Mouse (Mus musculus) hindbrain, postnatal 0 days (tissue): ENCODE results near the gene Tmem217. TPM values are rescaled to one million over a fixed set of nuclear protein-coding genes. Genes with fewer than 3 reads are reported as not detected.

ENCODE experiments used
- ATAC-seq: fragments of 200-750 bp; cut with Nextera tagmentation; 2 replicates; pipeline ENCODE4 v1.8.0; 2017; ENCODE audit warnings: mild to moderate bottlenecking, moderate TSS enrichment, moderate library complexity
- DNase-seq: peaks from one replicate; pipeline ENCODE4 v3.0.0-alpha.2; 2015; ENCODE audit warnings: low spot score
- H3K27ac ChIP-seq: fragments of 300-500 bp; sonication (generic); 2 replicates; pipeline ENCODE4 v1.5.1; 2014; ENCODE audit warnings: mild to moderate bottlenecking
- H3K27me3 ChIP-seq: fragments of 300-500 bp; sonication (generic); 2 replicates; pipeline ENCODE4 v1.6.1; 2014; ENCODE audit warnings: low read length, mixed read lengths; ENCODE audit not compliant: insufficient read depth
- H3K36me3 ChIP-seq: fragments of 300-500 bp; sonication (generic); 2 replicates; pipeline ENCODE4 v1.6.1; 2014; ENCODE audit warnings: low read length, mixed read lengths; ENCODE audit not compliant: insufficient read depth
- H3K4me1 ChIP-seq: fragments of 300-500 bp; sonication (generic); 2 replicates; pipeline ENCODE4 v1.6.1; 2014; ENCODE audit warnings: antibody characterized with exemption, low read length, mixed read lengths; ENCODE audit not compliant: insufficient read depth
- H3K4me2 ChIP-seq: fragments of 300-500 bp; sonication (generic); 2 replicates; pipeline ENCODE4 v1.6.1; 2014; ENCODE audit warnings: low read depth, mild to moderate bottlenecking, low read length, moderate library complexity, mixed read lengths
- H3K4me3 ChIP-seq: fragments of 300-500 bp; sonication (generic); 2 replicates; pipeline ENCODE4 v1.5.1; 2014; ENCODE audit warnings: low read length
- H3K9ac ChIP-seq: fragments of 300-500 bp; sonication (generic); replicated peaks from 2 replicates; pipeline ENCODE4 v1.6.1; 2014; ENCODE audit warnings: mild to moderate bottlenecking, low read length, moderate library complexity, mixed read lengths
- H3K9me3 ChIP-seq: fragments of 300-500 bp; sonication (generic); 2 replicates; pipeline ENCODE4 v1.6.1; 2016; ENCODE audit warnings: low read length, mixed read lengths
- CTCF ChIP-seq: IDR thresholded peaks from 2 replicates; pipeline ENCODE4 v1.5.1; 2016; ENCODE audit warnings: antibody characterized with exemption, control low read depth, low read depth
- WGBS: fragments of 180-500 bp; shearing (Covaris S2); extraction: QIAGEN DNeasy Blood & Tissue Kit; methylation state at CpG from one replicate; pipeline ENCODE4 v1.1.7; 2014; 5-methylcytosine and 5-hydroxymethylcytosine counted together
- polyA plus RNA-seq: library from polyadenylated mRNA; unstranded; fragments of >200 nt; fragmentation: Nextera tagmentation; extraction: Ambion mirVana; gene quantifications from 2 replicates; pipeline ENCODE4 v1.2.1, GENCODE M21; 2015
- total RNA-seq: library from RNA; depleted of rRNA; stranded (reverse); fragments of >200 nt; gene quantifications from 2 replicates; pipeline ENCODE4 v1.2.3, GENCODE M21; 2014

Tmem217 gene
- total and polyA plus RNA-seq, 2 experiments from 2014 or later, result 0.90 TPM; not detected in 1

DNA sequence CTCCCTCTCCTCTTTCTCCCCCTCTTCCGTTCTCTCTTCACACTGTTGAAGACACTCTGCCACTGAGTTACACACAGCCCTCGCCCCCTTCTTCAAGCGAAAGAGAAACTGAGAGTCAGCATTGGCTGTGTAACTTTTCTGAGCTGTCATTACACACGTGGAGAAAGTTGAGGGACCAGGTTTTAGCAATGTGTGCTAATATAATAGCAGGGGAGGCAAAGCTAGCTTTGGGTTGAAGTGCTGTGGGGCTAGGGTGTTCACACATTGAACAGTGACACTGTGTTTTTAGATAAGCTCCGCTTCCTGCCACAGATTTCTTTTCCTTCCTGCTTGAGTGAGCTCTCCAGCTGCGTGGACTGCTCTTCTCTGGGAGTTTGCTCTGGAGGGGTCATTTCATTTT is 1.2 kb downstream of the Tmem217 start:
- 63% methylated on average over 6 of the region's 6 CpGs for WGBS
- Histone ChIP-seq H3K4me2 (peak overlapping the region; percentile 91), H3K9ac (no peak overlapping the region), H3K4me3 (0 out of 2 replicates have a peak overlapping the region, but pooled peaks have one; percentile 85), H3K27me3 (no peaks in the 10 kb centered on the region), H3K9me3 (no peaks in the 10 kb centered on the region), H3K27ac (no peak overlapping the region), H3K4me1 (peaks cover 12% of the 10 kb centered on the region; the same call in 1 of the 2 replicates), H3K36me3 (no peaks in the 10 kb centered on the region)
- ATAC-seq, result no peak
- no peak for TF ChIP-seq CTCF
- no peak for DNase-seq

DNA sequence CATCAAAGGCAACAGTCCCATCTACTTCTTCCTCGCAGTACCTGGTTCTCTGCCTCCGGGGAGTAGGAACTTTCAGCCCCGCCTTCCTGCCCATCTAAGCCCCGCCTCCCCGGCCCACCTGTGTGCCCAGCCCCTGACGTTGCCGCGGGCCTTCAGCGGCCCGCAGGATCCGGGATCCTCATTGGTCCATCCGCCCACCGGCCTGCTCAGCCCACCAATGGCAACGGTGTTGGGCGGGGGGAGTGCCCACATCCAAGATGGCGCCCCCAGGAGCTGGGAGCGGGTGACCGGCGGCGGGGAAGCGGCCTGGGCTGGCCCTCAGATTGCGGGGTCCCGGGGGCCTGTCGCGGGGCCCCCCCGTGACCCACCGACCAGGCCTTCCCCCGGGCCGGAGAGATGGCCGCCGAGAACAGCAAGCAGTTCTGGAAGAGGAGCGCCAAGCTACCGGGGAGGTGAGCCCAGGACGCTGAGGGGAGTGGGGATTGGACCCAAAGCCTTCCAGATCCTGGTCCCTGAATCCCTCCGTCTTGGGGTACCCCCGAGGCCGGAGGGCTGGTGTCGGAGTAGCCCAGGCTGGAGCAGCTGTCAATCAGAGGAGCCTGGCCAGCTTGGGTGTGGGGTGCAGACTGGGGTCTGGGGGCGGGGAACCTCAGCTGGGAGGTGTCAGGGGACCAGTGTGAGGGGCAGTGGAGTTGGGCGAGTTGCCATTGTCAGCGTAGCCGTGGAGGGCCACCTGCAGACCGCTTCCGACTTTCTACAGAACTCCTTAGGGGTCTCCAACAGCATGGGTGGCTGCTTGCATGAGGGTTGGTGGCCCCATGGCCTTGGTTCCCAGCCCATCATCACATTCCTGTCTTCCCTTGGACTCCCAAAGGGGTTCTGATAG is 2.4 kb downstream of the Tmem217 start, which contains the start of the genes Gm17657 and Tbc1d22b:
Gm17657 (minus strand) TSS at position 96 of the 886 bp plus-strand sequence.
Tbc1d22b (plus strand) TSS at position 243 of the 886 bp plus-strand sequence.
- no peak for TF ChIP-seq CTCF
- peak; percentile 96 for DNase-seq
- peak within 1 kb of the TSS; percentile 85 for H3K4me3 ChIP-seq
- no peaks in the 10 kb centered on the region for H3K9me3 ChIP-seq
- WGBS, result under 1% methylated on average over 41 of the region's 44 CpGs
- peak within 1 kb of the TSS; percentile 95 for H3K9ac ChIP-seq
- peaks cover 12% of the 10 kb centered on the region; the same call in 1 of the 2 replicates for H3K4me1 ChIP-seq
- H3K4me2 ChIP-seq, result peak within 1 kb of the TSS; percentile 91
- peak; percentile 99 for ATAC-seq
- H3K36me3 ChIP-seq, result no peaks in the 10 kb centered on the region
- H3K27ac ChIP-seq, result peak within 1 kb of the TSS; percentile 64
- no peaks in the 10 kb centered on the region for H3K27me3 ChIP-seq

DNA sequence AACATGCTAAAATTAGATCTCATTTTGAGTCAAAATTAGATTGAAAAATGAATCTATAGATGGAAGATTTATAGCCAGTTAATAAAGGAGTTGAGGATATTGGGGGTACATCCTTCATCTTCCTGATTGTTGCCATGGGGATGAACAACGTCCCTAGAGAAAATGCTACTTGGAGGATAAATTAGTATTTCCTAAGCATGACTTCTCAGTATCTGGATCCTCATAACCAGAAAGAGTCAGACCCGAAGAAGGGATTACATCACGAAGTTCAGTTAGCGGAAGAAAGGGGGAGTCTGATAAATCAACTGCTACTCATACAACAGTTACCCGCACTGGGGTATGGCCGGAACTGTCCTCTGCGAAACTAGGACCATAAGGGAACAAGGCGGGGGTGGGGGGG is 3.2 kb downstream of the Tmem217 start:
- 49% methylated on average over 8 of the region's 8 CpGs for WGBS
- TF ChIP-seq CTCF, result peak; percentile 12; the same call in 1 of the 2 replicates
- H3K4me3 ChIP-seq, result peak overlapping the region; percentile 85

DNA sequence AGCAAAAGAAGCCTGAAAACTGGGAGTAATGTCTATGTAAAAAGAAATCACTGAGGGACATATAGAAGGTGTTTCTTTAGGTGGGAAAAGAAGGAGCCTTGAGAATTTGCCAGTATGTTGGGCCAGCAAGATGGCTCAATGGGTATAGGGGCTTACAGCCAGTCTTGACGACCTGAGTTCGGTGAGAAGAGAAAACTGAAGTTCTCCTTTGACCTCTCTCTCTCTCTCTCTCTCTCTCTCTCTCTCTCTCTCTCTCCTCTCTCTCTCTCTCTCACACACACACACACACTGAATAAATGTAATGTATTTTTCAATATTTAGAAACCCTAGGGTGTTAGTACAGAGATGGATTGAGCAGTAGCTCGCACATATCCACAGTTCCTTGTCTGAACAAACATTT is 3.7 kb downstream of the Tmem217 start:
- Histone ChIP-seq H3K27ac (no peak overlapping the region), H3K36me3 (no peaks in the 10 kb centered on the region), H3K27me3 (no peaks in the 10 kb centered on the region), H3K4me2 (no peak overlapping the region), H3K9me3 (no peaks in the 10 kb centered on the region), H3K9ac (no peak overlapping the region), H3K4me1 (peaks cover 12% of the 10 kb centered on the region; the same call in 1 of the 2 replicates), H3K4me3 (no peak overlapping the region)
- 73% methylated on average over 3 of the region's 3 CpGs for WGBS
- DNase-seq (no peak), ATAC-seq (no peak)
- TF ChIP-seq CTCF, result no peak

More for the DNA sequence above, 3.2 kb downstream of the Tmem217 start:
- peak overlapping the region; percentile 91 for H3K4me2 ChIP-seq
- no peak overlapping the region for H3K27ac ChIP-seq
- no peak overlapping the region for H3K9ac ChIP-seq
- ATAC-seq, result peak; percentile 35; the same call in 1 of the 2 replicates
- no peaks in the 10 kb centered on the region for H3K9me3 ChIP-seq
- no peaks in the 10 kb centered on the region for H3K27me3 ChIP-seq
- H3K4me1 ChIP-seq, result peaks cover 12% of the 10 kb centered on the region; the same call in 1 of the 2 replicates
- no peaks in the 10 kb centered on the region for H3K36me3 ChIP-seq
- DNase-seq, result no peak

DNA sequence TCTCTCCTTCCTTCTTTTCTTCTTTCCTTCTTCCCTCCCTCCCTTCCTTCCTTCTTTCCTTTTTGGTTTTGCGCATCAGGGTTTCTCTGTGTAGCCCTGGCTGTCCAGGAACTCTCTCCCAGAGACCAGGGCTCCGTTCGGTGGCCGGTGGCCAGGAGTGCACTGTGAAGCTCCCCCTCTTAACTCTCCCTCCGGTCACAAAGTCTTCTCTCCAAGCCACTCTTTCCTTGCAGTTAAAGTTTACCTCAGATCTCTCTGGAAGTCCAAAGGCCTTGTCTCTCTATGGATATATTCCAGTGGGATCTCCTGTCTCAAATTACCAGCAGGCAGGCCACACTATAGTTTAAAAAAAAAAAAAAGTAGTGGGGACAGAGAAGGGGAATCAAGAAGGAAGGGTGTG is 6.9 kb downstream of the Tmem217 start:
- H3K4me1 ChIP-seq, result 0 out of 2 replicates have a peak, but pooled peaks cover 2% of the 10 kb centered on the region
- no peak overlapping the region for H3K9ac ChIP-seq
- ATAC-seq (no peak), DNase-seq (no peak)
- 92% methylated on average over 5 of the region's 5 CpGs for WGBS
- H3K27ac ChIP-seq, result no peak overlapping the region
- no peaks in the 10 kb centered on the region for H3K27me3 ChIP-seq
- no peaks in the 10 kb centered on the region for H3K36me3 ChIP-seq
- H3K9me3 ChIP-seq, result no peaks in the 10 kb centered on the region
- H3K4me3 ChIP-seq, result no peak overlapping the region
- H3K4me2 ChIP-seq, result no peak overlapping the region
- no peak for TF ChIP-seq CTCF

DNA sequence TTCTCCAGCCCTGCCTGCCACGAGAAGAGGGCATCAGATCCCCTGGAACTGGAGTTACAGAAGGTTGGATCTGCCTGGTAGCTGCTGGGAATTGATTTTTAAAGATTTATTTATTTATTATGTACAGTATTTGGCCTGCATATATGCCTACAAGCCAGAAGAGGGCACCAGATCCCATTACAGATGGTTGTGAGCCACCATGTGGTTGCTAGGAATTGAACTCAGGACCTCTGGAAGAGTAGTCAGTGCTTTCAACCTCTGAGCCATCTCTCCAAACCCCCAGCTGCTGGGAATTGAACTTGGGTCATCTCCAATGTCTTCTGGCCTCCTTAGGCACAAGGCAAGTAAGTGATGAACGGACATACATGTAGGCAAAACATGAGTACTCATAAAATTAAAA is 8.1 kb downstream of the Tmem217 start:
- H3K27ac ChIP-seq, result no peak overlapping the region
- ATAC-seq (no peak), DNase-seq (no peak)
- WGBS, result 73% methylated on average over 2 of the region's 2 CpGs
- no peak overlapping the region for H3K4me2 ChIP-seq
- no peak overlapping the region for H3K4me3 ChIP-seq
- H3K9ac ChIP-seq, result no peak overlapping the region
- no peaks in the 10 kb centered on the region for H3K9me3 ChIP-seq
- no peaks in the 10 kb centered on the region for H3K4me1 ChIP-seq
- no peaks in the 10 kb centered on the region for H3K36me3 ChIP-seq
- H3K27me3 ChIP-seq, result no peaks in the 10 kb centered on the region
- TF ChIP-seq CTCF, result no peak
